Mouse (Mus musculus): ENCODE measurements around the gene Ano6. TPM values are rescaled to one million over a fixed set of nuclear protein-coding genes. Genes with fewer than 3 reads are reported as not detected.

Gene Ano6
- polyA plus RNA-seq, 1 experiment from 2014 or later = 32.4 TPM

- no peak for DNase-seq (ENCODE audit: extremely low spot score, low spot score)
- H3K27me3 ChIP-seq (ENCODE audit: poor library complexity, severe bottlenecking) = no peaks in the 10 kb centered on the region
- H3K27ac ChIP-seq = no peak overlapping the region
- no peaks in the 10 kb centered on the region for H3K9me3 ChIP-seq
- peaks cover 30% of the 10 kb centered on the region for H3K36me3 ChIP-seq (replicated peaks)
- no peak overlapping the region for H3K4me3 ChIP-seq
- H3K4me1 ChIP-seq = peaks cover 7% of the 10 kb centered on the region; the same call in 1 of the 2 replicates
- WGBS = 81% methylated on average over 10 of the region's 10 CpGs
Measured at GRCm38 (mm10) chr15:95963124-95963482, 172.5 kb downstream of the Ano6 start.

GRCm38 (mm10) chr15:95963533-95964250 is 173.0 kb downstream of the Ano6 start:
- no peak for DNase-seq (ENCODE audit: extremely low spot score, low spot score)
- Histone ChIP-seq H3K27me3 (ENCODE audit: poor library complexity, severe bottlenecking) (no peaks in the 10 kb centered on the region), H3K9me3 (no peaks in the 10 kb centered on the region), H3K36me3 (replicated peaks) (peaks cover 30% of the 10 kb centered on the region), H3K27ac (no peak overlapping the region), H3K4me1 (peaks cover 7% of the 10 kb centered on the region; the same call in 1 of the 2 replicates), H3K4me3 (no peak overlapping the region)
- WGBS = 91% methylated on average over 12 of the region's 12 CpGs

GRCm38 (mm10) chr15:95964251-95964561 is 173.6 kb downstream of the Ano6 start:
- no peak overlapping the region for H3K27ac ChIP-seq
- H3K4me3 ChIP-seq = no peak overlapping the region
- 88% methylated on average over 4 of the region's 4 CpGs for WGBS
- H3K9me3 ChIP-seq = no peaks in the 10 kb centered on the region
- H3K27me3 ChIP-seq (ENCODE audit: poor library complexity, severe bottlenecking) = no peaks in the 10 kb centered on the region
- DNase-seq (ENCODE audit: extremely low spot score, low spot score) = no peak
- peaks cover 32% of the 10 kb centered on the region for H3K36me3 ChIP-seq (replicated peaks)
- peaks cover 7% of the 10 kb centered on the region; the same call in 1 of the 2 replicates for H3K4me1 ChIP-seq

- 97% methylated on average over 2 of the region's 2 CpGs for WGBS
- H3K27ac ChIP-seq = no peak overlapping the region
- H3K36me3 ChIP-seq (replicated peaks) = peaks cover 52% of the 10 kb centered on the region
- H3K4me1 ChIP-seq = peaks cover 7% of the 10 kb centered on the region; the same call in 1 of the 2 replicates
- no peaks in the 10 kb centered on the region for H3K27me3 ChIP-seq (ENCODE audit: poor library complexity, severe bottlenecking)
- H3K4me3 ChIP-seq = no peak overlapping the region
- no peak for DNase-seq (ENCODE audit: extremely low spot score, low spot score)
- H3K9me3 ChIP-seq = no peaks in the 10 kb centered on the region
Measured at GRCm38 (mm10) chr15:95966979-95967378, 176.3 kb downstream of the Ano6 start.

GRCm38 (mm10) chr15:95967516-95968196 is 177.0 kb downstream of the Ano6 start:
- WGBS = 90% methylated on average over 16 of the region's 16 CpGs

GRCm38 (mm10) chr15:95969596-95969995 is 179.0 kb downstream of the Ano6 start:
- Histone ChIP-seq H3K4me3 (no peak overlapping the region), H3K9me3 (no peaks in the 10 kb centered on the region), H3K4me1 (peaks cover 6% of the 10 kb centered on the region; the same call in 1 of the 2 replicates), H3K27me3 (ENCODE audit: poor library complexity, severe bottlenecking) (no peaks in the 10 kb centered on the region), H3K36me3 (replicated peaks) (peaks cover 67% of the 10 kb centered on the region), H3K27ac (no peak overlapping the region)
- no peak for DNase-seq (ENCODE audit: extremely low spot score, low spot score)
- 93% methylated on average over 6 of the region's 6 CpGs for WGBS

More at GRCm38 (mm10) chr15:95967516-95968196, 177.0 kb downstream of the Ano6 start:
- no peak overlapping the region for H3K27ac ChIP-seq
- no peak for DNase-seq (ENCODE audit: extremely low spot score, low spot score)
- H3K4me1 ChIP-seq = peaks cover 7% of the 10 kb centered on the region; the same call in 1 of the 2 replicates
- no peaks in the 10 kb centered on the region for H3K27me3 ChIP-seq (ENCODE audit: poor library complexity, severe bottlenecking)
- no peaks in the 10 kb centered on the region for H3K9me3 ChIP-seq
- peaks cover 54% of the 10 kb centered on the region for H3K36me3 ChIP-seq (replicated peaks)
- H3K4me3 ChIP-seq = no peak overlapping the region

GRCm38 (mm10) chr15:95970176-95970575 is 179.5 kb downstream of the Ano6 start:
- peaks cover under 1% of the 10 kb centered on the region; the same call in 1 of the 2 replicates for H3K4me1 ChIP-seq
- H3K27ac ChIP-seq = no peak overlapping the region
- no peaks in the 10 kb centered on the region for H3K9me3 ChIP-seq
- no peak overlapping the region for H3K4me3 ChIP-seq
- WGBS = 97% methylated on average over 5 of the region's 5 CpGs
- no peaks in the 10 kb centered on the region for H3K27me3 ChIP-seq (ENCODE audit: poor library complexity, severe bottlenecking)
- no peak for DNase-seq (ENCODE audit: extremely low spot score, low spot score)
- H3K36me3 ChIP-seq (replicated peaks) = peaks cover 67% of the 10 kb centered on the region

GRCm38 (mm10) chr15:95970691-95971090 is 180.0 kb downstream of the Ano6 start:
- no peak for DNase-seq (ENCODE audit: extremely low spot score, low spot score)

GRCm38 (mm10) chr15:95971302-95971701 is 180.7 kb downstream of the Ano6 start:
- peaks cover 67% of the 10 kb centered on the region for H3K36me3 ChIP-seq (replicated peaks)
- no peaks in the 10 kb centered on the region for H3K27me3 ChIP-seq (ENCODE audit: poor library complexity, severe bottlenecking)
- H3K4me1 ChIP-seq = peaks cover 3% of the 10 kb centered on the region; the same call in 1 of the 2 replicates
- DNase-seq (ENCODE audit: extremely low spot score, low spot score) = no peak
- no peaks in the 10 kb centered on the region for H3K9me3 ChIP-seq
- H3K4me3 ChIP-seq = no peak overlapping the region
- H3K27ac ChIP-seq = no peak overlapping the region
- WGBS = 92% methylated on average over 8 of the region's 8 CpGs

More at GRCm38 (mm10) chr15:95970691-95971090, 180.0 kb downstream of the Ano6 start:
- Histone ChIP-seq H3K27me3 (ENCODE audit: poor library complexity, severe bottlenecking) (no peaks in the 10 kb centered on the region), H3K9me3 (no peaks in the 10 kb centered on the region), H3K36me3 (replicated peaks) (peaks cover 67% of the 10 kb centered on the region), H3K27ac (no peak overlapping the region), H3K4me1 (no peaks in the 10 kb centered on the region), H3K4me3 (no peak overlapping the region)
- 90% methylated on average over 7 of the region's 7 CpGs for WGBS

GRCm38 (mm10) chr15:95972156-95972555 is 181.5 kb downstream of the Ano6 start:
- WGBS = 98% methylated on average over 15 of the region's 15 CpGs
- no peak for DNase-seq (ENCODE audit: extremely low spot score, low spot score)
- no peak overlapping the region for H3K4me3 ChIP-seq
- peaks cover 65% of the 10 kb centered on the region for H3K36me3 ChIP-seq (replicated peaks)
- H3K27me3 ChIP-seq (ENCODE audit: poor library complexity, severe bottlenecking) = no peaks in the 10 kb centered on the region
- H3K4me1 ChIP-seq = peaks cover 9% of the 10 kb centered on the region
- H3K27ac ChIP-seq = no peak overlapping the region
- no peaks in the 10 kb centered on the region for H3K9me3 ChIP-seq

- H3K36me3 ChIP-seq (replicated peaks) = peaks cover 61% of the 10 kb centered on the region
- H3K9me3 ChIP-seq = no peaks in the 10 kb centered on the region
- H3K27ac ChIP-seq = no peak overlapping the region
- no peak for DNase-seq (ENCODE audit: extremely low spot score, low spot score)
- 96% methylated on average over 12 of the region's 12 CpGs for WGBS
- peaks cover 10% of the 10 kb centered on the region for H3K4me1 ChIP-seq
- no peak overlapping the region for H3K4me3 ChIP-seq
- no peaks in the 10 kb centered on the region for H3K27me3 ChIP-seq (ENCODE audit: poor library complexity, severe bottlenecking)
Measured at GRCm38 (mm10) chr15:95972621-95973020, 182.0 kb downstream of the Ano6 start.

- Histone ChIP-seq H3K4me3 (no peak overlapping the region), H3K27ac (no peak overlapping the region), H3K9me3 (no peaks in the 10 kb centered on the region), H3K27me3 (ENCODE audit: poor library complexity, severe bottlenecking) (no peaks in the 10 kb centered on the region), H3K4me1 (peaks cover 10% of the 10 kb centered on the region), H3K36me3 (replicated peaks) (peaks cover 46% of the 10 kb centered on the region)
- 92% methylated on average over 10 of the region's 10 CpGs for WGBS
- no peak for DNase-seq (ENCODE audit: extremely low spot score, low spot score)
Measured at GRCm38 (mm10) chr15:95974021-95974597, 183.5 kb downstream of the Ano6 start.
